Mouse (Mus musculus): ENCODE data around the gene Acaa1b.

Acaa1b gene

DNA sequence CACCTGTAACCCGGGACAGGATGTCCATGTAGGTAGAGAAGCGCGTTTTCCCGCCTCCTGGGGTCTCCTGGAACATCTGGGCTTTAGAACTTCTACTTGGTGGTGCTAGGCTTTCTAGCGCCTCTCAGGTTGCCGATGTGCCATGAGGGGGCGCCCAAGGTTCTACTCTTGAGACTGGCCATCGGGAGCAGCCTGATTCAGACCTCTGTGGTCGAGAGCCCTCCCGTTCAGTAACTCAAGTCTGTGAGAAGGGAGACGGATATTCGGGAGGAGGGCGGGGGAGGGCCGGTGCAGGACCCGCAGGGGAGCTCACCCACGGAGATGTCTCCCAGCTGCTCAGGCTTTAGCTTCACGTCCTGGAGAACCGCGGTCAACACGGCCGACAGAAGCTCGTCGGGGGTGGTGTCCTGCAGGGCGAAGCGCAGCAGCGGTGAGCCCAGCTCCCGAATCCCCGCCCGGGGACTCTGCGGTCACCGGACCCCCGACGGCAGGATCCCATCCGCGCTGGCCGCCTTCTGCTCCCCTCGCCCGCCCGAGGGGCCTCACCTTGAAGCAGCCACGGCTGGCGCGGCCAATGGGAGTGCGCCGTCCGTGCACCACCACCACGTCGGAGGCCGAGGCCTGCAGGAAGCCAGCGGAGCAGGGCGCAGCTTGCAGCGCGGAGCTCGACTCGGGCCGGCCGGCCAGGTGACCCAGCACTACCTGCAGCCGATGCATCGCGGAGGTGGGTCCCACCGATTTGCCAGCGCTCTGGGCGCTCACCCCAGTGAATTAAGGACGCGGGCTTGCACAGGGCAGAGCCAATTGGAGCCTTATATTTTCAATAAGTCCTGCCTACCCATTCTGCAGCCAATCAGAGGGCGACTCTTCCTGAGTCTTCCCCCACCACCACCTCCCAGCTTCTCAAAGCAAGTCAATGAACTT, at the start of gene Acaa1b:
Acaa1b (minus strand) TSS at position 816 of the 924 bp plus-strand sequence.
- DNase-seq: peak; percentile 13 to 16

DNA sequence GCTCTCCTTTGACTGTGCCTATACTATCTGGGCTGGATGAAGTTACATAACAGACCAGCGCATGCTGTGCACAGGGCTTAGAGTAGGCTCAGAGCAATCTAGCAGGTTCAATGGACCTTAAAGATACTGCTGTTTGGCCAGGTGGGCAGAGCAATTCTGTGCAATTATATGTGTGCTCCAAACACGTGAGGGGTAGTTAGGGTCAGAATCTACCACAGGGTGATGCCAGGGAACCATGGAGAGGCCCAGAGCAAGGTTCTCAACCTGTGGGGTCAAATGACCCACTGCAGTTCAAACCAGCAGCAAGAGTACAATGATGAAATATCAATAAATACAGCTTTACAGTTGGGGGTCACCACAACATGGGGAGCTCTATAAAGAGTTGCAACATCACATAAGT, 49.8 kb upstream of the Acaa1b start:
- DNase-seq: no peak

DNA sequence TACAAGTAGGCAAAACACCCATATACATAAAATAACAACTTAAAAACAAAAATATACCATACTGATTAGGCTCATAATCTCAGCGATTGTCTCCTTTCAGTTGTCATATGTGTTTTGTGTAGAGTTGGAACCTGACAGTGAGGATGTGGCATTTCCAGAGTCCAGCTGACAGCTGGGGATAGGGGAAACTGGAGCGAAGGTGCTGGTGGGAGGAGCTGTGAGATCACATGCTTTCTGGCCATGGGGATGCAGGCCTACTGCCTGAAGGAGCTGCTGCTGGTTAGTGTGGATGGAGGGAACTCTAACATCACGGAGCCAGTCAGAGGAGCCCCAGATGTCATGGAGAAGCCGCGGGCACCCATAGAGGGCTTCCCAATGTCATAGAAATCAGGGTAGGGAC, 48.9 kb upstream of the Acaa1b start:
- DNase-seq: no peak

DNA sequence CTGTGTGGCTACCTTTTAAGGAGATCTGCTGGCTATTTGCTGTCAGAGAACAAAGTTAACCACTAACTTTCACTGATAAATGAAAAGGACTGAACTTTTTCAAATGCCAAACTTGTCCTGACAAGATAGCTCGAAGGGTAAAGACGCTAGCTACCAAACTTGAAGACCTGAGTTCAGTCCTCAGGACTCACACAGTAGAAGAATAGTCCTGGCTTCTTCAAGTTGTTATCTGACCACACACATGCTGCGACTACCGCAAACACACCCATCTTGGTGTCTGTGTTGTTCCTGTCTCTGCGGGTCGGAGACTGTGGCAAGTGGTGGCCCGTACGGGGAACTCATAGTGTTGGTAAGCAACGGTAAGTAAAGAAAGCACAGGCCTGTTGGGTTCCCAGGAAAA, 46.7 kb upstream of the Acaa1b start:
- no peak for DNase-seq

DNA sequence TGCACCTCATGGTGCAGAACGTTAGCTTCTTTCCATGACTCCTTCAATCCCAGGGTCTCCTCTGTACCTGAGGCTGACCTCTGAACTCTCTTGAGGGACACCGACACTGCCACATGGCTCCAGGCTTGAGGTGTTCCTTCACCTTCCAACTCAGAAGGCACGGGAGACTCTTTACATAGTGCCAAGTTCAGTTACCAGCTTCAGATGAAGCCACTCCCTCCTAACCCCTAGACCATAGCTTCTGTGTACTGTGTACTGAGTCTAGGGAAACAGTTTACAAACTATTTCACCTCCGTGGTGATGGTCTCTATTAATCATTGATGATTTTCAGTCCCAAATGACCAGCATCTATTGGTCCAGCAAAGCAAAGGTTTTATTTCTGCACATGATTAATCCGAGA, 44.8 kb upstream of the Acaa1b start:
- no peak for DNase-seq

DNA sequence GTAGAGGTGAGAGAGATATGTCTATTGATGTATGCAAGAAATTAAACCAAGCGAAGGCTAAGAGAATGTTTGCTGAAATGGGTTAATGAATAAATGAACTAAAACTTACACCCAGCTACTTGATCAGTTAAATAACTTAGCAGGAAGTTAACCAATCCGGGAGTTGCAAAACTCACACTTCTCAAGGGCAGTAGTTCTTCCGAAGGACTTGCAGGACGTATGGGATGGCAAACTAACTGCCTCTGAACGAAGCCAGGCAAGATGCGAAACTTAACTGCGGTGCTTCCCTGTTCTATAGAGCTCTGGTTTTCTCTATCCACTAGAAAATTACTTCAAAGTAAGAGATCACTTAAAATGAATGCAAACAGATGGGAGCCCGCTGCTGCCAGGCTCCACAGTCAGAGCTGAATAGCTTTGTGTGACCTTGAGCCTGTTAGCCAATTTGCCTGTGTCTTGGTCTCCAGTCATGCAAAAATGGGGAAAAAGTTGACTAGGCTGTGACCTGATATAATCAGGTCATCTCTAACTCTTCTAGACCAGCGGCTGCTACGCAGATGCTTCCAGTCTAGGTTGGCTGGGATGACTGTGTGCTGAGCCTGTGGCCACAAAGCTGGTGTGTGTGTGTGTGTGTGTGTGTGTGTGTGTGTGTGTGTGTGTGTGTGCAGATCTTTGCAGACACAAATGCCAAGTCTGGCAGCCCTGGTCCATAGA, 42.4 kb upstream of the Acaa1b start:
- DNase-seq: no peak

DNA sequence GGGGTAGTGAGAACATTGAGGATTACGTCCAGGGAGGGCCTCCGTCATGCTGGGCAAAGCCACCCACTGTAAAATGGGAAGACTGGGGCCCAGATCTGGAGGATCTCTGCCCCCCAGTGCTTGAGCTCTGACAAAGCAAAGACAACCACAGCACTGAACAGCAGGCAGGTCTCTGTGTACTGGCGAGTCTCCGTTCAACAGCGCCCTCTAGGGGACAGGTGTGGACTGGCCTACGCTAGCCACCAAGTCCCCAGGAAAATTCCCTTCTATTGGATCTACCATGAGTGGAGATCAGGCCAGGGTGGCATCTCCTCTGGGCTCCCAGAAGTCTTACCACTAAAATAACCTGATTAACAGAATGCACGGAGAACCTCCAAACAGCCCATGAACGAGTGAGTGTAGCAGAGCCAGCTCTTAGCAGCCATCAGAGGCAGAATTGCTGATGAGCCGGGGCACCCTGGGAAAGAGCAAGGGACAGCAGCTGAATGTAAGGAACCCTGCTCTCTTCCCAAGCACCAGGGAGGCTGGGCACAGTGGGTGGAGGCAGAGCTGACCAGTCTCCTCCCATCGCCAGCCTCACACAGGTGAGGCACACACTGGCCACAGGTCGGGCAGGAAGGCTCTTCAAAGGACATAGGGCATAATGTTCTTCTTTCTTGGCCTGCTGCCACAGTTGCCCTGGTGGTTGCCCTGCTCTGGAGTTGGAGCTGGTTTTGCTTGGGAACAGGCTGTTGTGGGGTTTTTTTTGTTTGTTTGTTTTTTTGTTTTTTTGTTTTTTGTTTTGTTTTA, 35.5 kb upstream of the Acaa1b start:
- no peak for DNase-seq

DNA sequence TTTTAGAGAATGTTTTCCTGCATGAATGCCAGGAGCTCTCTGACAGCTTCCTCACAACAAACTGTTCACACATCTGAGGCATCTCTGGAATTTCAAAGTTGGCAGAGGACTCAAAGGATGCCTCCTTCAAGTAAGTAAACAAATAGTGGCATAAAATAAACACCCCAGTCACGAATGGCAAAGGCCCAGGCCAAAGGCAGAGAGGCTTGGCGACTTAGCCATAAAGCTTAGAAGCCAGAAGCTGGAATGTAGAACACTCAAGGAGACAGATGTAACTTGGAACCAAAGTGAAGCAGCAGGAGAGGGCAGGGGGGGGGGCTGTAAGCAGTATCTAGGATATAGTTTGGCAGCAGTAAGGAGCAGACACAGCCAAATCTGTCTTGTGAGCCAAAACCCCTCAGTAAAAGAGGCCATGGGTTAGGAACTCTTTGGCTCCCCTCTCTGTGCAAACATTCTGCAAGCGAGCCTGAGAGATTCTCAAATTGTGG, 24.4 kb upstream of the Acaa1b start:
- DNase-seq: no peak

DNA sequence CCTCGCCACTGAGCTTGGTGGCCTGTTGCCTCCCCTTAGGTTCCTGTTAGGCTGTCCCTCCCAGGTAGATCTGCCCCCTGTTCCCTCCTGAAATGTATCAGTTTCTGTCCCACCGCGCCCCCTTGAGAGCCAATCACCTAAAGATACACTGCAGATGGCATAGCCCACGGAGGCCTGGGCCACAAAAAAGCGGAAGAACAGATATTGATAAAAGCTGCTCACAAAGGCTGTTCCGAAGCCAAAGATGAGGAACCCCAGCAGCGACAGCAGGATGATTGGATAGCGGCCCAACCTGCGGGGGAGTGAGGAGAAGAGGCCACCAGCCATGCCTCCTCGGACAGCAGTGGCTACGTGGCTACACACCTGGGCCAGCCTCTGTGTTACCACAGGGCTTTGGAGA, 22.4 kb upstream of the Acaa1b start:
- no peak for DNase-seq

DNA sequence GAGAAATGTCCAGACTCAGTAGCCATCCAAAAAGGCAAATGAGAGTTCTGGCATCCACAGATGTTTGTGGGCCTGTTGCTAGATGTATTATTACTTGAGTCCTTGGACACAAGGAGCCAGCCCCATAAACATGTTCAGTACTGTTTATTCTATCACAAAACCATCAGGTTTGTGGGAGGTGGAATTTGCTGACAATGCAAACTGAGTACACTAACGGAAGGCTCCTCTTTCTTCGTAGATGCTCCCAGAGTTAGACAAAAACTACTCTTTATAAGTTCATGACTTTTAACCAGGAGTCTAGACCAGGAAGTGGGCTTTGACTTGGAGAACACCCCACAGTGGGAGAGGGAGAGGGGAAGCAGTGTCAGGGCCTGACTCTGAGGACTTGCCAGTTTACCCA, 10.7 kb upstream of the Acaa1b start:
- no peak for DNase-seq

DNA sequence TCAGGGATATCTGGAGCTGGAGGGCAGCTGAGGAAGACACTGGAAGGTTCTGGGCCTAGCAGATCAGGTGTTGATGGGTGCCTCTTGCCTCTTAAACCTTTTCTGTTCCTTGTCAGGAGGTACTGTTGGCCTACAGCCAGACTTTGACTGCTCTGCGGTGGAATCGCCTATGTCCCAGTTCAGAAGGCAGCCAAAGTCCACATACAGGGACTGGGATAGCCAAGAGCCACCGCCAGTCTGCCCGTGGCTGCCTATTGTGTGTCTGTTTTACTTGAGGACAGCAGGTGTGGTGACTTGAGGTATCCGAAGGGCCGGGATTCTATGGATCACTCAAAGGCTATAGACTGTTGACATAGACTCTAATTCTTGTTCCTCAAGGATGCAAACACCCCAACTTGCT, 8.7 kb upstream of the Acaa1b start:
- DNase-seq: no peak

DNA sequence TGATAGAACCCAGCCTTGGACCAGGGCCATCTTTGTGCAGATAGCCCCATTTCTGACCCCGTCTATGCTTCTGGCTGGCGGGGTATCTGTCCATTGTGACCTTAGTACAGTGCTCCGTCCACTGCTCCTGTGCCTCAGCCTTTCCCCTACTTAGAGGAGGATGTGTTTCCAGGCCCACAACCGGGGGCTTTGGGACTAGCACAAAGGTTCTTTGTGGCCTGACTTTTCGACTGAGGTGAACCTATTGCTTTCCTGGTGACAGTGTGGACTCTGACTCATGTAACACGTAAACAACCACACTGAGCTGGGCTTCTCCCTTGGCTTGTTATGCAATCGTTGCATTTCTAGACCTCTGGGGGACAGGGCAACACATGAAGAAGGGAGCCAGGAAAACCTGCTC, 7.8 kb upstream of the Acaa1b start:
- no peak for DNase-seq

DNA sequence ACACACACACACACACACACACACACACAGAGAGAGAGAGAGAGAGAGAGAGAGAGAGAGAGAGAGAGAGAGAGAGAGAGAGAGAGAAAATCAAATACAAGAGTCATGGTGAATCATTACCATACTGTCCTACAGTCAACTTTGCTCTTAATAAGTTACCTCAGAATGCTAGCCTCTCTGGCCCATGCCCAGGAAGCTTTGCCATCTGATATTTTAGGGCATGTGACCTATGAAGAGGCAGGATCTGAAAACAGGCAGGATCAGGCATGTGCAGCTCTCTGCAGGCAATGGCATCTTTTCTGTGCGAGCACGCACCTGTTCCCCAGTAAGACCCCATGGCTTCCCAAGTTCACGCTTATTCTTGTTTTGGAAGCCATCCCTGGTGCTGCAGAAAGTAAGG, 3.8 kb upstream of the Acaa1b start:
- DNase-seq: no peak

DNA sequence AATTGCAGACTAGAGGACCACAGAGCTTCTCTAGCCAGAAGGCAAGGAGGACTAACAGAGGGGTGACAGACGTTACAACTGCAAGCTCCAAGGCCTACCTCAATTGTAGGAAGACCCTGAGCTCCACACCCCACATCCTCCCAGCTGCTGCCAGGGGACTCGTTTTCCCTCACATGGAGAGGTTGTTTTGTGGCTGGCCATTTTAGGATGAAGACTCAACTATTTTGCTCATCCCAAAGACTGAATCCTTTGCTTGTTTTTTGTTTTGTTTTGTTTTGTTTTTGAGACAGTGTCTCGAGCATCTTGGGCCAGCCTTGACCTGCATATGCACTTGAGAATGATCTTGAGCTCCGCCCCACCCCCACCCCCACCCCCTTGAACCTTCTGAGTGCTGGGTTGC, 2.0 kb upstream of the Acaa1b start, which contains the start of gene Gm47289:
Gm47289 (plus strand) TSS at position 301 of the 400 bp plus-strand sequence.
- DNase-seq: no peak

DNA sequence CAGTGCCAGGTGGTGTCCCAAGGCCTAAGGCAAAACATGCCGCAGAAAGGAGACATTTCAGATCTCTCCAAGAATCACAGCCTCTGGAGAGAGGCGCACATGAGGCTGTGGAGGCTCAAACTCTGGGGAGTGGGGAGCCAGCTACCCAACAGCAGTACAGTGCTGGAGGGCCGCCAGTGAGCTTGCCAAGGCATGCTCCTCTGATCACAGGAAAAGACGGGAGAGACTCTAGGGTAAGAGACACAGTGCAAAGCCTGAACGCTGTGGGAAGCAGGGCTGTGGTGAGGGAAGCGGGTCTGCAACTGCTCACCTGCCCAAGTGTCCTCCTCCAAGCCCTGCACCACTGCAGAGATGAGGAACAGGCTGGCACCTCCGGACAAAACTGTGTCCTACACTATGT, 1.1 kb downstream of the Acaa1b start:
- no peak for DNase-seq

DNA sequence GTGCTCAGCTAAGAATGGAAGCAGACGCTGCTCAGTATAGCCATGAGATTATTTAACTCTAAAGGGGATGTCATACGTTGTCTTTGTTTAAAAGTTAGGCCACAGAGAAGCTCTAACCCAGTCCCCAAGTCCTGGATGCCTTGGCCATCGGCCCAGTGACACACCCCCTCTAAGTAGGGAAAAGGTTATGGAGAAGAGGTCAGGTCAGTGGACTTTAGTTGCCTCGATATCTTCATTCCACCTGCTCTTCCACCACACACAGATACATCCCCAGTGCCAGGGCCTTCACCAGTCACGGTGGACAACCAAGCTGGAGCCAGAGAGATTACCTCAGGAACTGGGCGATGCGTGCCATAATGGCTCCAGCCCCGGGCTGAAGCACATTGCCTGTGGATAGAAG, 1.5 kb downstream of the Acaa1b start:
- DNase-seq: no peak

DNA sequence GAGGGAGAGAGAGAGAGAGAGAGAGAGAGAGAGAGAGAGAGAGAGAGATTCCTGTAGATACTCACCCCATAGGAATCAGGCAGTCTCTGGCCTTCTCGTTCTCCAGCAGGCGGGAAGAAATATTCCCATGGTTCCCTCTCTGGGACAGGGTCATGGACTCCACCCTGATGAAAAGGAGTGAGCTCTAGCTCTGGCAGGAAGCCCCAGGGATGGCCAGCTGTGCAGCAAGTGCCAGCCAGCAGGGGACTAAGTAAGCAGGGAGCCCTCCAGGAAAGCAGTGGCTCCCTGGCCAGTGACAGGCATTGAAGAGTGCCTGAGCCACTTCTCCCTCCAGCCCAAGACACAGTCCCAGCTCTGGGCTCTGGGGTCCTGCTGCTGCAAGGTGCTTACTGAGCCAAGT, 5.1 kb downstream of the Acaa1b start:
- DNase-seq: no peak

DNA sequence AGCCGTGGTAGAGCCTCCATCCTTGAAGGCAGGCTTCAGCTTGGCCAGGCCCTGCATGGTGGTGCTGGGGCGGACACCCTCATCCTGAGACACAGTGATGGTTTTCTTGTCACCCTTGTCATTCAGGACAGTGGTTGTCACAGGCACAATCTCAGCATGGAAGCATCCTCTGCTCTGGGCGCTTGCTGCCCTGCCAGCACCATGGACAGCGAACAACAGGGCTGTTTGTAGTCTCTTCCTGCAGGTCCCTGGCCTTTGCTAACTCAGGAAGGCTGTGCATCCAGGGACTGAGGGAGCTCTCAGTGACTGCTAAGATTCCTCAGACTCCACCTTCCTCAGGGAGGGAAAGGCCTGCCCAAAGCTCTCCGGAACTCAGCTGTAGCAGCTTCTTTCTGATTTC, 7.3 kb downstream of the Acaa1b start:
- DNase-seq: no peak

DNA sequence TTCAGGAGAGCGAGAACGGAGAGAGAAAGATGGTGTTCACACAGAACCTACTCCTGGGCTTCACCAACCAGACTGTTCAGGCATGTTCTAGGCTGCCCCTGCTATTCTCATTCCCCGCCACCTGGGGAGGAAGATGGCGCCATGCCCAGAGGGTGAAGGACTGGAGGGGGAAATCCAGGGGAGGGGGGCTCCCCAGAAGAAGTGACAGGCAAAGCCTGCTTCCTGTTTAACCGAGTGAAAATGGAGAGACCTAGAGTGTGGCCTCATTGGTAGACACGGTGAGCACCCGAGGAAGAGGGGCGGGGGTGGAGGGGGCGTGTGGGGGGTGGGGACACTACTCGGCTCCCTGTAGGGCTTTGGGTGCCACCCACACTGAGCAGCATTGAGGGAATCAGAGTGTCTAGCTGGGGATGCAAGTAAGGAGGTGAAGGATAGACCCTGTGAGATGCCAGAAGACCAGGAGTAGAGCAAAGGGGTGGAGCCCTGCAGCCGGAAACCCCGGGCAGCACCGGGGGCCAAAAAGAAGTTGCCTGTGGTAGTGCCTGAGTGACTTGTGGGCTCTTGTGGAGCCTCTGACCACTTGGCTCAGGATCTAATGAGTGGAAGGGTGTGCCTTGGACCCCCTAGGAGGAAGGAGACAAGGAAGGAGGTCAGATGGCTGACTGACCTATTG, 10.7 kb downstream of the Acaa1b start:
- DNase-seq: no peak

DNA sequence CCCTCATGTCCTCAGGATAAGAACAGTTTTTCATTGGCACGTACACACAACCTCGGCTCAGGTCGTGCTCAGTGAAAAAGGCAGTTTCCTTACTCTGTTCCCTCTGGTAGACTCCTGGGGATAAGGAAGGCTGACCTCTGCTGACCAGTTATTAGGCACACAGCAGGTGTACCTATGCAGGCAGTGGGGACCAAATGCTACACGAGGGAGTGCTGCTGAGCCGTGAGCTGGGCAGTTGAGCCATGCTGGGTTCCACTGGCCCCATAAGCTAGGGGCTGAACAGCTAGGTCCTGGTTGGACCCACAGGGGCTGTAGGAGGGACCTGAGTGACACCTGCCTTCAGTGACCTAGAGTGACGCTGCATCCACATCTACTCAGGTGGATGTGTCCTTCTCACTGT, 11.3 kb downstream of the Acaa1b start:
- DNase-seq: no peak

DNA sequence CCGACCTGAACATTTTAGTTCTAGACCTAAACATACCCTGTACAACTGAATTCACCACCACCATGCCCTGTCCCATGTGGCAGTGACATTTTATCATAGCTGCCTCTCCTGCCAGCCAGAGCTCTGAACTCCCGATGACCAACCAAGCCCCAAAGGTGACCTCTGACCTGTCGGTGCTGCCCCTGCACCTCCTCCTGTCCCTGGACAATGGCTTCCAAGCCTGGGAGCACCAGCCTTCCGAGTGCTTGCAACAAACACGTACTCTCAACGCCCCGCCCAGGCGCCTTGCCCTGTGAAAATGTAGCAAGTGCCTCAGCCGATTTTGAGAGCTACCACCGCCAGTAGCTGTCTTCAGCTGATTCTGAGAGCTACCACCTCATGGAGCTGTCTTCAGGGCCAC, 11.8 kb downstream of the Acaa1b start:
- DNase-seq: no peak

DNA sequence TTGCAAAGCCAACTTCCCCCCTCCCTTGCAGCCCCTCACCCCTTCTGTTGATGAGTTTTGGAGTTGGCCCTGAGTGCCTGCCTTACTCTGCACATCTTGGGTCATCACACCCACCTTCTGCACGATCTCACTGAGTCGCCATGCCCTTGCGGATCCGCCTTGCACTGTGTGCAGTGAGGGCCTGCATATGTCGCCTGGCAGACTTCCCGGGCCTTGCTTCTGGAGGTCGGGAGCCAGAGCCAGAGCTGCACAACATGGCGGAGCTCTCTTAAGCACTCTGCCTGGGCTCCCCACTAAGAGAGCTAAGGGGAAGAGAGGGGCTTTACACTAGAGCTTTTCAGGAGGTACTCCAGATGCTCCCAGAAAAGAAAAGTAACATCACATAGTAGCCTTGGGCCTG, 12.2 kb downstream of the Acaa1b start:
- no peak for DNase-seq

DNA sequence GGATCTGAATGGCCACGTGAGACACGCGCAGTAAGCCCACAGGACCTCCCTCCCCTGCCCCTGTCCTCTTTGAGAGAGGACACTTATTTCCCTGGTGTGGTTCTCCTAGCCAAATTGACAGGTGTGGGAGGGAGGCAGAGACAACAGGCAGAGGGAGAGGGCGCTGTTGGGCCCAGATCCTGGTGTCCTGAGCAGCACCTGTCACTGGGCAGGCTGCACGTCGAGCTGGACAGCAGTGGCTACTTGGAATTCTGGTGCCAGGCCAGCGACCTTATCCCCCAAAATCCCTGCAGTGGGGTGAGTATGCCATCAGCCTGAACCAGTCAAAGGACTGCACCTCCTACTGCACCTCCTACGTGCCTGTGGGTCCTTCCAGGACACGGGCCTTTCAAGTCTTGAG, 13.5 kb downstream of the Acaa1b start:
- no peak for DNase-seq
